25 mouse cellular contexts compared by ENCODE assay signal in the genomic region with DNA sequence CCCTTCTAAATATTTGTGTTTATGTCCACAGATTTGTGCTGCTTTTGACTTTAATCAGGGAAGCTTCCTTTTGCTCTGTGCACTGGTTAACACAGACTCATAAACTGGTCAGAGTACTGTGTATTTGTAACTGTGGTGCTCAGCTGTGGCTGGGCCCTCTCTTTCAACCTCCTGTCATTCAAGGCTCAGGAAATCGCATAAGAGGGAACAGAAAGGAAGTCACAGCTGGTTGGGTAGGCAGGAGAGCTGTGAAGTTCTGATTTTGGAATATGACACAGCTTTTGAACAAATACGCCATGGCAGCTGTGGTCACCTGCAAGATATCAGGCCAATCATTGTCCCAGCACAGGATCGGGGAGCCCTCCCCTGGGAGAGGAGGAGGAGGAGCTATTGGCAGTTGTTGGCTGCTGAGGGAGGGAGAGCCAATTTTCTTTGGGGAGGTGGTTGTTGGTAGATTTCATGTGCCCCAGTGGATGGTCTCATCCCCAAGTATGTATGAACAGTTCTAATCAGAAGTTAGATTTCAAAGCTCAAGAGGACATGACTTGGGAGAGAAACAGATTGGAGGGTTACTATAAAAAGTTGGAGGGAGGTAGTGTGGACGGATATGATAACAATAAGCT. TPM values are rescaled to one million over a fixed set of nuclear protein-coding genes. Genes with fewer than 3 reads are reported as not detected.
DNase-seq lines count a peak whose midpoint lies in the region; ATAC-seq and TF ChIP-seq lines count a peak whose summit lies in the region.
"Had no signal": no experiment of that assay in that cellular context is flagged by ENCODE, and none has a peak within 500 bp of the region (broad histone marks: within the 10 kb centered on the region; RNA-seq: fewer than 3 reads in every experiment).

No protein-coding gene starts in this region.

- DNase-seq in thymus, postnatal 10 days (ENCODE audit: low spot score in 2 of 2), result peak; percentile 27 to 31
- DNase-seq in thymus, adult 2 months, result no peak
- DNase-seq in thymus, postnatal 14 days, result peak; percentile 47
- DNase-seq: adrenal gland, adult 8-10 months; cerebellum, adult 9-10 months; forebrain, postnatal 0 days; kidney, adult 8-10 months; kidney, postnatal 10 days; layer of hippocampus, postnatal 36 days; liver; lung, embryonic 14.5 days; lung, postnatal 14 days had no signal

- peaks cover 15% of the 10 kb centered on the region for H3K4me1 ChIP-seq in thymus, adult 2 months (replicated peaks; ENCODE audit: control insufficient read depth, insufficient read depth, low read length)
- H3K4me1 ChIP-seq in forebrain, embryonic 13.5 days, result no peaks in the 10 kb centered on the region
- H3K4me1 ChIP-seq: heart, embryonic 10.5 days; heart, embryonic 15.5 days; hindbrain, embryonic 13.5 days; neural tube, embryonic 13.5 days had no signal

- no peak overlapping the region for H3K9ac ChIP-seq in forebrain, embryonic 13.5 days
- H3K9ac ChIP-seq: embryonic facial prominence, embryonic 13.5 days; forebrain, postnatal 0 days; heart, embryonic 15.5 days; hindbrain, embryonic 13.5 days; liver, embryonic 14.5 days; lung, embryonic 14.5 days; neural tube, embryonic 13.5 days had no signal

- TF ChIP-seq POLR2A in thymus, adult 2 months (IDR thresholded peaks at IDR 0.05; ENCODE audit: control insufficient read depth, extremely low read depth, insufficient read depth, low read length, poor library complexity), result no peak

- no peaks in the 10 kb centered on the region for H3K27me3 ChIP-seq in thymus, adult 2 months (ENCODE audit: control insufficient read depth, insufficient read depth, low read length)
- no peaks in the 10 kb centered on the region for H3K27me3 ChIP-seq in forebrain, embryonic 13.5 days
- H3K27me3 ChIP-seq: CH12.LX; embryonic facial prominence, embryonic 13.5 days; heart, embryonic 15.5 days; hindbrain, embryonic 13.5 days; neural tube, embryonic 13.5 days had no signal

- no peak overlapping the region for H3K27ac ChIP-seq in thymus, adult 2 months (ENCODE audit: control insufficient read depth, insufficient read depth, low read length)
- no peak overlapping the region for H3K27ac ChIP-seq in forebrain, embryonic 13.5 days
- H3K27ac ChIP-seq: embryonic facial prominence, embryonic 13.5 days; heart, embryonic 10.5 days; heart, embryonic 15.5 days; hindbrain, embryonic 13.5 days; liver, embryonic 14.5 days; neural tube, embryonic 13.5 days had no signal

- ATAC-seq in hematopoietic stem cell, adult 5-6 weeks (replicated peaks in 1 of 2; ENCODE audit: insufficient read depth in 1 of 2, low FRiP score in 2 of 2, low TSS enrichment in 1 of 2, low read depth in 1 of 2, poor library complexity in 2 of 2, severe bottlenecking in 2 of 2), result peak; percentile 63 to 74
- ATAC-seq in forebrain, embryonic 13.5 days, result no peak
- no peak for ATAC-seq in erythroid progenitor cell, adult 5-6 weeks (replicated peaks; ENCODE audit: low FRiP score, poor library complexity, severe bottlenecking)
- ATAC-seq: forebrain, postnatal 0 days; intestine, embryonic 16.5 days; midbrain, embryonic 16.5 days had no signal

- 26% methylated on average over 4 of the region's 4 CpGs for WGBS in thymus, adult 2 months
- WGBS in forebrain, embryonic 13.5 days, result 85% methylated on average over 4 of the region's 4 CpGs

- H3K9me3 ChIP-seq in forebrain, embryonic 13.5 days (replicated peaks), result no peaks in the 10 kb centered on the region
- H3K9me3 ChIP-seq: embryonic facial prominence, embryonic 13.5 days; heart, embryonic 10.5 days; heart, embryonic 15.5 days; hindbrain, embryonic 13.5 days; neural tube, embryonic 13.5 days had no signal

- no peaks in the 10 kb centered on the region for H3K36me3 ChIP-seq in thymus, adult 2 months (ENCODE audit: control insufficient read depth, insufficient read depth, low read length)
- no peaks in the 10 kb centered on the region for H3K36me3 ChIP-seq in forebrain, embryonic 13.5 days (ENCODE audit: poor library complexity, severe bottlenecking)
- H3K36me3 ChIP-seq: embryonic facial prominence, embryonic 13.5 days; heart, embryonic 10.5 days; heart, embryonic 15.5 days; hindbrain, embryonic 13.5 days; neural tube, embryonic 13.5 days had no signal

- TF ChIP-seq CTCF in thymus, adult 2 months (IDR thresholded peaks at IDR 0.05; ENCODE audit: borderline replicate concordance, control insufficient read depth, extremely low read depth, insufficient read depth, low read length, poor library complexity), result no peak

- no peak overlapping the region for H3K4me2 ChIP-seq in forebrain, embryonic 13.5 days
- H3K4me2 ChIP-seq: embryonic facial prominence, embryonic 13.5 days; heart, embryonic 15.5 days; hindbrain, embryonic 13.5 days; lung, embryonic 14.5 days; neural tube, embryonic 13.5 days had no signal

- no peak overlapping the region for H3K4me3 ChIP-seq in thymus, adult 2 months (ENCODE audit: control insufficient read depth, insufficient read depth, low read length)
- H3K4me3 ChIP-seq in forebrain, embryonic 13.5 days, result no peak overlapping the region
- H3K4me3 ChIP-seq: embryonic facial prominence, embryonic 13.5 days; heart, embryonic 10.5 days; heart, embryonic 15.5 days; hindbrain, embryonic 13.5 days; myocyte; neural tube, embryonic 13.5 days had no signal

RNA-seq across cellular contexts. Expression of gene Itm2b, which starts 23.2 kb away (rescaled TPM):
- polyA plus RNA-seq in thymus, adult 2 months (2012; rRNA removed), result 859 and 985 TPM in 2 replicates
- 901 and 1,019 TPM in 2 replicates for total RNA-seq in hematopoietic stem cell, adult 5-6 weeks (2017)
- polyA plus RNA-seq in forebrain, embryonic 13.5 days (2015; fragmentation: Nextera tagmentation; extraction: Ambion mirVana), result 450 and 508 TPM in 2 replicates
- 559 and 848 TPM in 2 replicates for total RNA-seq in erythroid progenitor cell, adult 5-6 weeks (2015; ENCODE audit: low replicate concordance)
- 487 and 545 TPM in 2 replicates for total RNA-seq in erythroid progenitor cell, adult 5-6 weeks (2017; ENCODE audit: low replicate concordance)

Comparison
In these comparisons a context has a peak if more than half of its experiments do, and no peak if none do; other contexts are left out.
1. ATAC-seq: peak in hematopoietic stem cell, adult 5-6 weeks (2 of 2); none in forebrain, embryonic 13.5 days (single experiment) and erythroid progenitor cell, adult 5-6 weeks (single experiment).